Mouse (Mus musculus): ENCODE measurements around the gene Slc6a20a.

DNA sequence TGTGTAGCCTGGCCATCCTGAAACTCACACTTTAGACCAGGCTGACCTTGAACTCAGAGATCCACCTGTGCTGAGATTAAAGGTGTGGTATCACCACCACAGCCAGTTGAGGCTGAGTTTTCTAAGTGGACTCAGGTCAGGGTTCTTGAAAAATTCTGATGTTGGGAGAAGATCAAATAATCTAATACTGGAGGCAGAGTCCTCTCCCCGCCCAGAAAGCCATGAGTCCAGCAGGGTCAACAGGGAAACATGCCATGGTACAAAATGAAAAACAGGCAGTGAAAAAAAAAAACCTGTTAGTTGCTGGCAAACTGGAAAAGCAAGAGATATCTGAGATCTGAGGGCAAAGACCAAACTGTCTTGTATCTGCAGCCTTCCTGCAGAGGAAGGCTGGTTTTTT lies 38.6 kb downstream of the Slc6a20a start:
- TF ChIP-seq CTCF (IDR thresholded peaks at IDR 0.05; ENCODE audit: insufficient read depth, low read length), result no peak
- no peak for TF ChIP-seq POLR2A (IDR thresholded peaks at IDR 0.05; ENCODE audit: borderline replicate concordance, extremely low read depth, low read depth, low read length)

All from lung, adult 2 months (tissue).